Mouse (Mus musculus) spleen, postnatal 10 days (tissue): ENCODE measurements around the gene Pard3b.
A peak's percentile ranks its signal among the peaks of the same experiment; 100 is the strongest.

ENCODE experiments used
- DNase-seq, 2 experiments: peaks; one replicate each; pipeline ENCODE4 v3.0.0; 2021 to 2022; ENCODE audit warnings: low spot score in 2 of 2

Gene Pard3b

GRCm38 (mm10) chr1:62081129-62081528, 442.5 kb downstream of the Pard3b start:
- no peak for DNase-seq

GRCm38 (mm10) chr1:62085995-62086394, 447.4 kb downstream of the Pard3b start:
- no peak for DNase-seq

GRCm38 (mm10) chr1:62087464-62087863, 448.8 kb downstream of the Pard3b start:
- no peak for DNase-seq

- no peak for DNase-seq
These were observed 456.3 kb downstream of the Pard3b start for GRCm38 (mm10) chr1:62094885-62095284.

GRCm38 (mm10) chr1:62122426-62122825, 483.8 kb downstream of the Pard3b start:
- no peak for DNase-seq

- DNase-seq: no peak
These were observed 490.6 kb downstream of the Pard3b start for GRCm38 (mm10) chr1:62129186-62129585.

- no peak for DNase-seq
These were observed 509.5 kb downstream of the Pard3b start for GRCm38 (mm10) chr1:62148134-62148533.

- no peak for DNase-seq
These were observed 510.2 kb downstream of the Pard3b start for GRCm38 (mm10) chr1:62148786-62149185.

GRCm38 (mm10) chr1:62155970-62156369, 517.3 kb downstream of the Pard3b start:
- no peak for DNase-seq

- no peak for DNase-seq
These were observed 521.0 kb downstream of the Pard3b start for GRCm38 (mm10) chr1:62159592-62159991.

GRCm38 (mm10) chr1:62175013-62175640, 536.5 kb downstream of the Pard3b start:
- DNase-seq: no peak

GRCm38 (mm10) chr1:62181638-62182037, 543.0 kb downstream of the Pard3b start:
- DNase-seq: peak in 1 of 2 experiments; percentile 13

GRCm38 (mm10) chr1:62182634-62183033, 544.0 kb downstream of the Pard3b start:
- DNase-seq: no peak

- DNase-seq: no peak
These were observed 552.2 kb downstream of the Pard3b start for GRCm38 (mm10) chr1:62190786-62191185.

- DNase-seq: no peak
These were observed 558.9 kb downstream of the Pard3b start for GRCm38 (mm10) chr1:62197515-62197914.

- no peak for DNase-seq
These were observed 562.3 kb downstream of the Pard3b start for GRCm38 (mm10) chr1:62200919-62201318.

GRCm38 (mm10) chr1:62201686-62202257, 563.1 kb downstream of the Pard3b start:
- no peak for DNase-seq

GRCm38 (mm10) chr1:62213285-62213684, 574.7 kb downstream of the Pard3b start:
- DNase-seq: no peak

GRCm38 (mm10) chr1:62215842-62216241, 577.2 kb downstream of the Pard3b start:
- DNase-seq: no peak

- DNase-seq: no peak
These were observed 577.9 kb downstream of the Pard3b start for GRCm38 (mm10) chr1:62216568-62216967.

GRCm38 (mm10) chr1:62229129-62229528, 590.5 kb downstream of the Pard3b start:
- DNase-seq: no peak

- no peak for DNase-seq
These were observed 595.4 kb downstream of the Pard3b start for GRCm38 (mm10) chr1:62234039-62234438.

GRCm38 (mm10) chr1:62235121-62235520, 596.5 kb downstream of the Pard3b start:
- no peak for DNase-seq
